Mouse (Mus musculus) midbrain, postnatal 0 days (tissue): ENCODE measurements around the gene Tll2. TPM values are rescaled to one million over a fixed set of nuclear protein-coding genes. Genes with fewer than 3 reads are reported as not detected.

Source experiments
- ATAC-seq: fragments of 200-750 bp; cut with Nextera tagmentation; 2 replicates; pipeline ENCODE4 v1.8.0; 2017; ENCODE audit warnings: moderate number of reproducible peaks, mild to moderate bottlenecking, moderate TSS enrichment, moderate library complexity; ENCODE audit not compliant: low FRiP score
- DNase-seq: peaks from one replicate; pipeline ENCODE4 v3.0.0-alpha.2; 2015; ENCODE audit warnings: low spot score
- H3K27ac ChIP-seq: fragments of 300-500 bp; sonication (generic); 2 replicates; pipeline ENCODE4 v1.5.1; 2014; ENCODE audit warnings: low read depth, mild to moderate bottlenecking, low read length, mixed read lengths
- H3K27me3 ChIP-seq: fragments of 300-500 bp; sonication (generic); 2 replicates; pipeline ENCODE4 v1.6.1; 2014; ENCODE audit warnings: low read length, control low read depth, mixed read lengths; ENCODE audit not compliant: insufficient read depth
- H3K36me3 ChIP-seq: fragments of 300-500 bp; sonication (generic); 2 replicates; pipeline ENCODE4 v1.6.1; 2014; ENCODE audit warnings: low read length, control low read depth, mixed read lengths; ENCODE audit not compliant: insufficient read depth
- H3K4me1 ChIP-seq: fragments of 300-500 bp; sonication (generic); 2 replicates; pipeline ENCODE4 v1.6.1; 2014; ENCODE audit warnings: mild to moderate bottlenecking, control low read depth, antibody characterized with exemption, low read length, mixed read lengths; ENCODE audit not compliant: insufficient read depth
- H3K4me2 ChIP-seq: fragments of 300-500 bp; sonication (generic); 2 replicates; pipeline ENCODE4 v1.6.1; 2014; ENCODE audit warnings: low read depth, mild to moderate bottlenecking, low read length, mixed read lengths; ENCODE audit not compliant: poor library complexity, severe bottlenecking
- H3K4me3 ChIP-seq: fragments of 300-500 bp; sonication (generic); 2 replicates; pipeline ENCODE4 v1.5.1; 2014; ENCODE audit warnings: low read depth, mild to moderate bottlenecking, low read length, moderate library complexity
- H3K9ac ChIP-seq: fragments of 300-500 bp; sonication (generic); replicated peaks from 2 replicates; pipeline ENCODE4 v1.6.1; 2014; ENCODE audit warnings: mild to moderate bottlenecking, low read length, moderate library complexity, mixed read lengths; ENCODE audit not compliant: poor library complexity, severe bottlenecking
- H3K9me3 ChIP-seq: fragments of 300-500 bp; sonication (generic); 2 replicates; pipeline ENCODE4 v1.6.1; 2016; ENCODE audit warnings: low read length, control low read depth
- CTCF ChIP-seq: IDR thresholded peaks from 2 replicates; pipeline ENCODE4 v1.5.1; 2016; ENCODE audit warnings: antibody characterized with exemption, mild to moderate bottlenecking
- WGBS: fragments of 180-500 bp; shearing (Covaris S2); extraction: QIAGEN DNeasy Blood & Tissue Kit; methylation state at CpG from one replicate; pipeline ENCODE4 v1.1.7; 2014; 5-methylcytosine and 5-hydroxymethylcytosine counted together
- polyA plus RNA-seq: library from polyadenylated mRNA; unstranded; fragments of >200 nt; fragmentation: Nextera tagmentation; extraction: Ambion mirVana; gene quantifications from 2 replicates; pipeline ENCODE4 v1.2.1, GENCODE M21; 2015
- total RNA-seq: library from RNA; depleted of rRNA; stranded (reverse); fragments of >200 nt; gene quantifications from 2 replicates; pipeline ENCODE4 v1.2.3, GENCODE M21; 2014

Tll2 gene
- total and polyA plus RNA-seq, 2 experiments from 2014 or later, result 0.56 to 0.71 TPM

DNA sequence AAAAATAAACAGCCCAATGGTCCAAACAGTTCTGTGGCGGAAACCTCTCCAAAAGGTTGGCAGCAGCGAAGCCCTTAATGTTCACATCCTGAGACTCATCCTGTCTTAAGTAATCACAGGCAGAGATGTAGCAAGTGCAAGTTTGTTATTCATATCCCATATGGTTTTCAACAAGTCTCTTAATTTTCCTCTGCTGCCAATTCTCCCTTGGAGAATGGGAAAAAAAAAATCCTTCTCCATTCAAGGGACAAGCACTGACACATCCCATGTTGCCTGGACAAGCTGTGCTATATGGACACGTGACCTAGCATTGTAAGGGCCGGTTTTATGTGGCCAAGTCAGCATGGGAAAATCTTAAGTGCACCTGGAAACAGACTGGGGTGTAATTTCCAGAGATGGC, 54.2 kb downstream of the Tll2 start:
- no peaks in the 10 kb centered on the region for H3K36me3 ChIP-seq
- H3K4me2 ChIP-seq, result no peak overlapping the region
- WGBS, result 71% methylated on average over 4 of the region's 4 CpGs
- no peaks in the 10 kb centered on the region for H3K9me3 ChIP-seq
- TF ChIP-seq CTCF, result no peak
- no peak for DNase-seq
- no peak overlapping the region for H3K9ac ChIP-seq
- H3K27ac ChIP-seq, result no peak overlapping the region
- no peaks in the 10 kb centered on the region for H3K4me1 ChIP-seq
- H3K4me3 ChIP-seq, result no peak overlapping the region
- no peaks in the 10 kb centered on the region for H3K27me3 ChIP-seq
- no peak for ATAC-seq

DNA sequence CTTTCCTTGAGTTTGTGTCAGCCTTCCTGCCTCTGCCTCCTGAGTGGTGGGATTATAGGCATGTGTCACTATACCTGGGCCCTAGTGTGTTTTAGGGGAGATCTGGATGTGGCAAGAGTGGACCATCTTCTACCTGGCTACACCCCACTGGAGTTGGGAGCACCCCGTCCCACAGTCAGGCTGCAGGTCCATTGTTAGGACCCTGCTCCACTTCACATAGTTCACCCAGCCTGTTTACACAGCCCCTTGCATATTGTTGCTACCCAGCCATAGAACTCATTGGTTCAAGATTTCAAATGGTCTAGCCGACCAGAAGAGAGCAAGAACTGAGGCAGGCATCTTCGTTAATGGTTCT, 54.6 kb downstream of the Tll2 start:
- no peak overlapping the region for H3K4me2 ChIP-seq
- no peaks in the 10 kb centered on the region for H3K4me1 ChIP-seq
- TF ChIP-seq CTCF, result no peak
- H3K27ac ChIP-seq, result no peak overlapping the region
- DNase-seq, result no peak
- H3K9me3 ChIP-seq, result no peaks in the 10 kb centered on the region
- H3K36me3 ChIP-seq, result no peaks in the 10 kb centered on the region
- H3K9ac ChIP-seq, result no peak overlapping the region
- H3K4me3 ChIP-seq, result no peak overlapping the region
- WGBS, result 92% methylated on average over 3 of the region's 3 CpGs
- ATAC-seq, result no peak
- no peaks in the 10 kb centered on the region for H3K27me3 ChIP-seq

DNA sequence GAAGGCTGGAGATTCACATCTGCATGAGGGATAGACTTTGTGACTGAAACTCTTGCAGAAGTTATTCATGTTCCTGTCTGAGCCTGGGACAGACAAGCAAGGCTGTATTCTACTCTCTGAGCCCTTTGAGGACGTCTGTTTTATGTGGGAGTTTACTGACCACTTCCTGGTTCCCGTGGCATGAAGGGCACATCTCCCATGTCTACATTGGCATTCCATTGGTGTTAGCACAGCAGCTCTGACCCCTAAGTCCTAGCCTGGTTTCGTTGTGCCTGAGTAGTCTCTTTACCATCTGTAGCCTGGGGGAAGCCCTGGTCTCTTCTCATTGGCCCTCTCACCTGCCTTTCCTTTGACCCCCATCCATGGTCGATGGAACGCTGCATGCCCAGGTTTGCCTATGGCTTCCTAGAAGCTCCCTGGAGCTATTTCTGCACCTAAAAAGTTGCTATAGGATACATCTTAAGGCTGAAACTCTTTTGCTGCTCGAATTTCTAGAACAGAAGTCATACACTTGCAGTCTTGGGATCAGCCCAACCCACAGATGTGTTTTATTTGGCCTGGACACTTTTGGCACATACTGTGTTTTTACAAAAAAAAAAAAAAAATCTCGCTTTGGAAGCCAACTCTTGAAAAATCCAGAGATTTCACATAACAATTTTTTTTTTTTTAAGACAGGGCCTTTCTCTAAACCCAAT, 55.2 kb downstream of the Tll2 start:
- no peak for TF ChIP-seq CTCF
- DNase-seq, result no peak
- ATAC-seq, result no peak

DNA sequence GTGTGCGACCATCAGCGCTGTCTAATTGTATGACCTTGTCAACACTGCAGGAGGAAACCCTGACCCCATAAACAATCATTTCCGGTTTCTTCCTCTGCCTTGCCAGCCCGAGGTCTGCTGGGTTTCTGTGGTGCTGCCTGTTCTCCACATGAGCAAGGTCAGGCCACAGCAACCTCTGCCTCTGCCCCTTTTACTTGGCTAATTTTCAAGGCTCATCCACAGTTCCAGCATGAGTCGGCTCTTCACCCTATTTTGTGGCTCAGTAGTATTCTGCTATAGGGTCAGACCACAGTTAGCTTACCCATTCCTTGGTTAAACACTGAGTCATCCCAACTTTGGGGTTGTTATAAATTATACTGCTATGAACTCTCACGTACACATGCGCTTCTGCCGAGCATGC, 65.7 kb downstream of the Tll2 start:
- WGBS, result 89% methylated on average over 8 of the region's 8 CpGs
- ATAC-seq, result no peak
- Histone ChIP-seq H3K27me3 (no peaks in the 10 kb centered on the region), H3K36me3 (no peaks in the 10 kb centered on the region), H3K27ac (no peak overlapping the region), H3K9me3 (no peaks in the 10 kb centered on the region), H3K4me3 (no peak overlapping the region), H3K4me1 (no peaks in the 10 kb centered on the region), H3K9ac (no peak overlapping the region), H3K4me2 (no peak overlapping the region)
- TF ChIP-seq CTCF, result no peak
- no peak for DNase-seq

More for the DNA sequence above, 55.2 kb downstream of the Tll2 start:
- Histone ChIP-seq H3K27ac (no peak overlapping the region), H3K4me3 (no peak overlapping the region), H3K36me3 (no peaks in the 10 kb centered on the region), H3K4me2 (no peak overlapping the region), H3K9me3 (no peaks in the 10 kb centered on the region), H3K27me3 (no peaks in the 10 kb centered on the region), H3K4me1 (no peaks in the 10 kb centered on the region), H3K9ac (no peak overlapping the region)
- 81% methylated on average over 7 of the region's 7 CpGs for WGBS

DNA sequence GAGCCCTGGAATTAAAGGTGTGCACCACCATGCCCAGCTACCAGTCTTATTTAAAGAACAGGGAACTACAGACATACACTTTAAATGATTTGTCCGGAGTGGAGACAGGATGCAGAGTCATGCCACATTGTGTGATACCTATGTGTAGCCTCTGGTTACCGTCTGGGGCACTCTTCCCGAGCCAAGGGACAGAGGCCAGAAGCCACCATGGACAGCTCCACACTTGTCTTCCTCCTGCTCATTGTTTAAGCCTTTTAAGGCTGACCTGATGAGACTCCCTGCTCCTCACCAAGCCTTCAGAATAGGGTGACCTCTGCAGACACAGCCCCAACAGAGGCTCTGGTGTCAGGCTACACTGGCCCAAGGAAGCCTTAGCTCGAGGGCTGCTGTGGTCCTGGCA, 67.0 kb downstream of the Tll2 start:
- no peaks in the 10 kb centered on the region for H3K36me3 ChIP-seq
- no peaks in the 10 kb centered on the region for H3K27me3 ChIP-seq
- no peak for DNase-seq
- ATAC-seq, result no peak
- H3K9ac ChIP-seq, result no peak overlapping the region
- no peak overlapping the region for H3K4me2 ChIP-seq
- no peak for TF ChIP-seq CTCF
- no peak overlapping the region for H3K27ac ChIP-seq
- no peaks in the 10 kb centered on the region for H3K4me1 ChIP-seq
- no peak overlapping the region for H3K4me3 ChIP-seq
- WGBS, result 70% methylated on average over 4 of the region's 4 CpGs
- no peaks in the 10 kb centered on the region for H3K9me3 ChIP-seq

DNA sequence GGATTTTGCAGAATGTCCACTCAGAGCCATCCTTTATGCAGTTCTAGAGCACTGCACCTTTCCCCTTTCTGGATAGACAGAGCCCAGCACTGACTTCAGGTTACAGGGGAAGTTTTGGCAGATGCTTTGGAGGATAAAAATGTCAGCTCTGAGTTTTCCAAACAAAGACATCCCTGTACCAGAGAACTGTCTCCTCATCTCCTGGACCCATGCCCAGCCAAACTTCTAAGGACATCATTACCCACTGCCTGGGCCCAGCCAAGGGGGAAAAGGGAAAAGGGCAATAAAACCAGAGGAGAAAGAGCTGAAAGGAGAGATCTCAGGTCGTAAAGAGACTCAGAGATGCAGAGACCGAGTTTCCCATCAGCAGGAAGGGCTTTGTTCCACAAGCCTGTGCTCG, 83.6 kb downstream of the Tll2 start:
- no peaks in the 10 kb centered on the region for H3K36me3 ChIP-seq
- DNase-seq (no peak), ATAC-seq (no peak)
- no peaks in the 10 kb centered on the region for H3K9me3 ChIP-seq
- no peak for TF ChIP-seq CTCF
- no peak overlapping the region for H3K4me2 ChIP-seq
- 30% methylated on average over 3 of the region's 3 CpGs for WGBS
- H3K27ac ChIP-seq, result no peak overlapping the region
- no peak overlapping the region for H3K4me3 ChIP-seq
- no peak overlapping the region for H3K9ac ChIP-seq
- H3K27me3 ChIP-seq, result no peaks in the 10 kb centered on the region
- H3K4me1 ChIP-seq, result no peaks in the 10 kb centered on the region
